In the genomic region with DNA sequence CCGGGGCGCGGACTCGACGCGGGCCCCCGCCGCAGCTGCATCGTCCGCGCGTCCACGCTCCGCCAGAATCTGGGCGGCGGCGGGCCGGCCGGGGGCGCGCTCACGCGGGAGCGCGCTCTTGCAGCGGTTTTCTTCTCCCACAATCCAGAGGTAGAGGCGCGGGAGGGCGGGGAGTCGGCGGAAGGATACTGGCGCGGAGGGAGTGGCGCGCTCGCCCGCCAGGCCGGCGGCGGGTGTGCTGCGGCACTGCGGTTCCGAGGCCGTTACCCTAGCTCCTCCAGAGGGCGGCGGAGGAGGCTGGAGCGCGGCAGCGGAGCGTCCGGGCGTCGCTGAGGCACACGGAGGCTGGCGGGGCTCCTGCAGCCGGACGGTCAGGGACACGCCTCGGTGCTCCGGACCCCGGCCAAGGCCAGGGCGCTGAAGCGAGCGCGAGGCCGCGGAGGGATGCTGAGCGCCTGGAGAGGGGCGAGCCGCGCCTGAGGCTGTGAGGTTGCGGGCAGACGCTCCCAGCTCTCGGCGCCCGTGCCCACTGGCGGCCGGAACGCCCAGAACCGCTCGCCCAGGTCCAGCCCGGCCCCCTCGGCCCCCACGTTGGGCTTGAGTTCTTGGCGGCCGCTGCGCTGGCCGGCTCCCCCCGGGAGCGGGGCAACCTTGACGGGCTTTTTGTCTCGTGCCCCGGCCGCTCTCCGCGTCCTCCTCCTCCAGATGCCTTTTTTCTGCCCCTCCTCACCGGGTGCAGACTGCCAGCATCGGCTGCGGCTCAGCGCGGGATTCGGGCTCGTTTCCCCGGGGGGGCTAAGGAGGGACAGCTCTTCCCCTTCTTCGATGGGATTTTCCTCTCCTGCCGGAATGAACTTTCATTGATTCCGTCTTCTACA, we compare ENCODE assay signal across 8 mouse cellular contexts. TPM values are rescaled to one million over a fixed set of nuclear protein-coding genes. Genes with fewer than 3 reads are reported as not detected.
A peak's percentile ranks its signal among the peaks of the same experiment; 100 is the strongest.
DNase-seq lines count a peak whose midpoint lies in the region; ATAC-seq and TF ChIP-seq lines count a peak whose summit lies in the region.

A gene (plus strand): TSS at position 263 of the 878 bp plus-strand sequence.

- peaks cover 4% of the 10 kb centered on the region for H3K4me1 ChIP-seq in cortical plate, adult 2 months (ENCODE audit: control insufficient read depth, insufficient read depth, low read length)
- H3K4me1 ChIP-seq in megakaryocyte, embryonic 14.5 days, result peaks cover 22% of the 10 kb centered on the region

- peak; percentile 80 for TF ChIP-seq POLR2A in cortical plate, adult 2 months (IDR thresholded peaks at IDR 0.05; ENCODE audit: extremely low read depth, insufficient read depth, low read length)

- H3K27me3 ChIP-seq in megakaryocyte, embryonic 14.5 days (replicated peaks), result no peaks in the 10 kb centered on the region

- no peak for TF ChIP-seq CTCF in cortical plate, adult 2 months (IDR thresholded peaks at IDR 0.05; ENCODE audit: extremely low read depth, insufficient read depth, low read length)

- ATAC-seq in activated CD4-positive, CD25-positive, alpha-beta regulatory T cell, adult 4 months, result peak; percentile 85

- peak; percentile 89 to 93 for DNase-seq in gastrocnemius, adult 8-10 months (ENCODE audit: low spot score in 2 of 2)
- DNase-seq in hindlimb bud, embryonic 11.5 days (ENCODE audit: extremely low spot score, low read depth, low spot score), result peak; percentile 85
- DNase-seq in left cerebral cortex, adult 8-10 months (ENCODE audit: low spot score in 2 of 2), result peak; percentile 96 to 97
- DNase-seq in right cerebral cortex, postnatal 10 days (ENCODE audit: low spot score in 2 of 2), result peak; percentile 98
- peak; percentile 96 for DNase-seq in urinary bladder, postnatal 25 days (ENCODE audit: low spot score)

- peak within 1 kb of the TSS; percentile 98 for H3K4me3 ChIP-seq in cortical plate, adult 2 months (ENCODE audit: insufficient read depth, low read length)
- peak within 1 kb of the TSS; percentile 96 for H3K4me3 ChIP-seq in megakaryocyte, embryonic 14.5 days (replicated peaks)

- H3K36me3 ChIP-seq in megakaryocyte, embryonic 14.5 days (replicated peaks; ENCODE audit: low read length), result peaks cover 7% of the 10 kb centered on the region

- peak within 1 kb of the TSS; percentile 99 for H3K27ac ChIP-seq in cortical plate, adult 2 months (ENCODE audit: insufficient read depth, low read length)

- H3K9me3 ChIP-seq in megakaryocyte, embryonic 14.5 days, result no peaks in the 10 kb centered on the region

RNA-seq across cellular contexts. Expression of the gene that starts here (rescaled TPM):
- polyA plus RNA-seq in activated CD4-positive, CD25-positive, alpha-beta regulatory T cell, adult 4 months (2017; shearing (Covaris generic)), result under 1 TPM; 0.51 to 0.63 TPM
- polyA plus RNA-seq in cortical plate, adult 2 months (2012; rRNA removed), result 18.7 and 19.0 TPM in 2 replicates
- total RNA-seq in gastrocnemius, adult 8-10 months (2022), result 1 to 10 TPM; 1.4 to 2.9 (median 1.5) TPM
- total RNA-seq in left cerebral cortex, adult 8-10 months (2022), result 10 to 100 TPM; 52.4 to 62.0 (median 60.7) TPM
- 4.2 and 7.3 TPM in 2 replicates for polyA plus RNA-seq in megakaryocyte, embryonic 14.5 days (2012; ENCODE audit: insufficient read depth, low replicate concordance)

Comparison
In these comparisons a context has a peak if more than half of its experiments do, and no peak if none do; other contexts are left out.
1. Peak in every context shown above with its lines: DNase-seq, ATAC-seq, H3K4me3 ChIP-seq and H3K27ac ChIP-seq.
2. RNA of the gene that starts here (total RNA-seq): 52.4 to 62.0 TPM in left cerebral cortex, adult 8-10 months; 1.4 to 2.9 TPM in gastrocnemius, adult 8-10 months; every median in the first group is over 10 times any median in the second.
3. Peak in ATAC-seq in activated CD4-positive, CD25-positive, alpha-beta regulatory T cell, adult 4 months; RNA of the gene not detected or under 1 TPM.